Mouse (Mus musculus) forebrain, embryonic 12.5 days (tissue): ENCODE results near the gene Gm4724. TPM values are rescaled to one million over a fixed set of nuclear protein-coding genes. Genes with fewer than 3 reads are reported as not detected.
"Not testable (repeated sequence)": the region's sequence is repeated elsewhere in the genome, so short reads cannot be mapped to it uniquely, and the experiment has no call there.

Experiments used
- ATAC-seq: fragments of 200-750 bp; cut with Nextera tagmentation; 2 replicates; pipeline ENCODE4 v1.8.0; 2017; ENCODE audit warnings: moderate TSS enrichment; ENCODE audit not compliant: low FRiP score
- H3K27ac ChIP-seq: fragments of 300-500 bp; sonication (generic); 2 replicates; pipeline ENCODE4 v1.5.1; 2016; ENCODE audit warnings: mild to moderate bottlenecking
- H3K27me3 ChIP-seq: fragments of 300-500 bp; sonication (generic); 2 replicates; pipeline ENCODE4 v1.6.1; 2016; ENCODE audit warnings: mild to moderate bottlenecking
- H3K36me3 ChIP-seq: fragments of 300-500 bp; sonication (generic); replicated peaks from 2 replicates; pipeline ENCODE4 v1.6.1; 2016; ENCODE audit warnings: mild to moderate bottlenecking
- H3K4me1 ChIP-seq: fragments of 300-500 bp; sonication (generic); 2 replicates; pipeline ENCODE4 v1.6.1; 2016
- H3K4me2 ChIP-seq: fragments of 300-500 bp; sonication (generic); 2 replicates; pipeline ENCODE4 v1.6.1; 2016; ENCODE audit warnings: mild to moderate bottlenecking, moderate library complexity
- H3K4me3 ChIP-seq: fragments of 300-500 bp; sonication (generic); replicated peaks from 2 replicates; pipeline ENCODE4 v1.5.1; 2016; ENCODE audit warnings: mild to moderate bottlenecking
- H3K9ac ChIP-seq: fragments of 300-500 bp; sonication (generic); 2 replicates; pipeline ENCODE4 v1.6.1; 2016; ENCODE audit warnings: mild to moderate bottlenecking
- H3K9me3 ChIP-seq: fragments of 300-500 bp; sonication (generic); 2 replicates; pipeline ENCODE4 v1.6.1; 2016
- WGBS: fragments of 180-500 bp; shearing (Covaris S2); methylation state at CpG from one replicate; pipeline ENCODE4 v1.1.7; 2016; 5-methylcytosine and 5-hydroxymethylcytosine counted together
- polyA plus RNA-seq: library from polyadenylated mRNA; unstranded; fragments of >200 nt; fragmentation: Nextera tagmentation; extraction: Ambion mirVana; gene quantifications from 2 replicates; pipeline ENCODE4 v1.2.1, GENCODE M21; 2016

Gm4724 gene
- polyA plus RNA-seq, result 9.5 and 10.8 TPM in 2 replicates

GRCm38 (mm10) chr2:175435707-175436106 is at the start of gene Gm4724:
Gene Gm4724 (minus strand): TSS chr2:175435807.
- no CpG with 5 or more reads among the region's 4 CpGs for WGBS
- not testable (repeated sequence) for H3K27me3 ChIP-seq, H3K9me3 ChIP-seq, H3K9ac ChIP-seq, H3K4me2 ChIP-seq, ATAC-seq, H3K36me3 ChIP-seq, H3K4me3 ChIP-seq, H3K4me1 ChIP-seq, H3K27ac ChIP-seq

- H3K4me3 ChIP-seq, H3K9ac ChIP-seq, H3K27ac ChIP-seq, H3K27me3 ChIP-seq, H3K9me3 ChIP-seq, H3K36me3 ChIP-seq, H3K4me1 ChIP-seq, H3K4me2 ChIP-seq, ATAC-seq: not testable (repeated sequence)
- no CpG with 5 or more reads among the region's 6 CpGs for WGBS
Observed at GRCm38 (mm10) chr2:175469685-175470084, 34.1 kb upstream of the Gm4724 start, which contains the start of gene Zfp965. Gene Zfp965 (plus strand): TSS chr2:175469985.

Other genes starting within 250 kb of the Gm4724 start
- gene Gm14391, start 228.9 kb downstream of the Gm4724 start, polyA plus RNA-seq, result 6.9 and 7.6 TPM in 2 replicates
- 4.7 and 5.5 TPM in 2 replicates for gene Gm14440, start 160.7 kb downstream of the Gm4724 start, polyA plus RNA-seq
- 19.8 and 22.2 TPM in 2 replicates for gene Gm4631, start 97.6 kb downstream of the Gm4724 start, polyA plus RNA-seq
- gene Zfp968, start 63.4 kb downstream of the Gm4724 start, polyA plus RNA-seq, result 6.8 and 7.0 TPM in 2 replicates
- 6.1 and 8.8 TPM in 2 replicates for gene Zfp965, start 34.2 kb upstream of the Gm4724 start, polyA plus RNA-seq
- not detected in 2 replicates for gene Gm11007, start 208.2 kb upstream of the Gm4724 start, polyA plus RNA-seq